In genomic region chr2:34519525-34519924, GRCm38 (mm10) we compare ENCODE assay signal across 9 mouse cellular contexts.
DNase-seq lines count a peak whose midpoint lies in the region; ATAC-seq and TF ChIP-seq lines count a peak whose summit lies in the region.
"Had no signal": no experiment of that assay in that cellular context is flagged by ENCODE, and none has a peak within 500 bp of the region (broad histone marks: within the 10 kb centered on the region; RNA-seq: fewer than 3 reads in every experiment).

No protein-coding gene starts in this region.

- H3K27ac ChIP-seq in midbrain, embryonic 10.5 days (replicated peaks), result no peak overlapping the region
- no peak overlapping the region for H3K27ac ChIP-seq in midbrain, embryonic 15.5 days
- no peak overlapping the region for H3K27ac ChIP-seq in liver, postnatal 0 days (ENCODE audit: low read depth)

- no peaks in the 10 kb centered on the region for H3K4me1 ChIP-seq in midbrain, embryonic 10.5 days
- no peaks in the 10 kb centered on the region for H3K4me1 ChIP-seq in midbrain, embryonic 15.5 days
- no peaks in the 10 kb centered on the region for H3K4me1 ChIP-seq in liver, postnatal 0 days (ENCODE audit: insufficient read depth)

- peaks cover 4% of the 10 kb centered on the region; the same call in 1 of the 2 replicates for H3K36me3 ChIP-seq in midbrain, embryonic 10.5 days
- H3K36me3 ChIP-seq in midbrain, embryonic 15.5 days (replicated peaks), result no peaks in the 10 kb centered on the region
- H3K36me3 ChIP-seq in liver, postnatal 0 days (replicated peaks; ENCODE audit: insufficient read depth, low read length), result peaks cover 7% of the 10 kb centered on the region; the same call in 1 of the 2 replicates

- peak; percentile 36 for DNase-seq in CD4-positive, CD25-positive, alpha-beta regulatory T cell, adult 2 months (ENCODE audit: low read depth, low spot score)
- DNase-seq in midbrain, embryonic 10.5 days (ENCODE audit: low spot score), result peak; percentile 34
- peak; percentile 64 for DNase-seq in kidney, adult 9 months
- DNase-seq in liver, postnatal 0 days, result peak; percentile 51
- peak; percentile 70 to 72 for DNase-seq in right cerebral cortex, adult 2 months (ENCODE audit: low spot score in 2 of 2)

- H3K4me3 ChIP-seq in midbrain, embryonic 10.5 days, result no peak overlapping the region
- H3K4me3 ChIP-seq in midbrain, embryonic 15.5 days, result no peak overlapping the region
- H3K4me3 ChIP-seq in liver, postnatal 0 days (ENCODE audit: low read depth, low read length), result no peak overlapping the region
- H3K4me3 ChIP-seq: myocyte had no signal

- H3K9ac ChIP-seq in midbrain, embryonic 15.5 days, result no peak overlapping the region
- H3K9ac ChIP-seq in liver, postnatal 0 days (replicated peaks), result no peak overlapping the region

- no peak for TF ChIP-seq EP300 in liver, postnatal 0 days (IDR thresholded peaks at IDR 0.05; ENCODE audit: low read depth)

- no peaks in the 10 kb centered on the region for H3K27me3 ChIP-seq in midbrain, embryonic 10.5 days (ENCODE audit: low read depth, poor library complexity, severe bottlenecking)
- H3K27me3 ChIP-seq in midbrain, embryonic 15.5 days (replicated peaks), result no peaks in the 10 kb centered on the region
- no peaks in the 10 kb centered on the region for H3K27me3 ChIP-seq in liver, postnatal 0 days (ENCODE audit: insufficient read depth, low read length)

- no peak overlapping the region for H3K4me2 ChIP-seq in midbrain, embryonic 15.5 days
- no peak overlapping the region for H3K4me2 ChIP-seq in liver, postnatal 0 days (ENCODE audit: low read depth, low read length)

- ATAC-seq in CD4-positive, CD25-positive, alpha-beta regulatory T cell, adult 4 months, result no peak
- no peak for ATAC-seq in midbrain, embryonic 15.5 days (replicated peaks)
- ATAC-seq in common myeloid progenitor, adult 5-6 weeks (replicated peaks; ENCODE audit: low read depth, poor library complexity, severe bottlenecking), result peak; percentile 77; the same call in 1 of the 2 replicates
- no peak for ATAC-seq in liver, postnatal 0 days

- H3K9me3 ChIP-seq in midbrain, embryonic 10.5 days (replicated peaks), result no peaks in the 10 kb centered on the region
- no peaks in the 10 kb centered on the region for H3K9me3 ChIP-seq in midbrain, embryonic 15.5 days
- no peaks in the 10 kb centered on the region for H3K9me3 ChIP-seq in liver, postnatal 0 days (ENCODE audit: low read length)

- peak; percentile 72 for TF ChIP-seq CTCF in liver, postnatal 0 days (IDR thresholded peaks at IDR 0.05; ENCODE audit: low read depth)

- WGBS in midbrain, embryonic 10.5 days, result 33% methylated on average over 6 of the region's 6 CpGs
- WGBS in midbrain, embryonic 15.5 days, result 30% methylated on average over 6 of the region's 6 CpGs
- WGBS in liver, postnatal 0 days (ENCODE audit: insufficient replicate concordance), result 67% methylated on average over 6 of the region's 6 CpGs
